Mouse (Mus musculus) layer of hippocampus, postnatal 25 days (tissue): ENCODE measurements around the gene Mettl1. TPM values are rescaled to one million over a fixed set of nuclear protein-coding genes. Genes with fewer than 3 reads are reported as not detected.
"Not testable (repeated sequence)": the region's sequence is repeated elsewhere in the genome, so short reads cannot be mapped to it uniquely, and the experiment has no call there.

Experiments used
- DNase-seq, 2 experiments: peaks; one replicate each; pipeline ENCODE4 v3.0.0; 2022; ENCODE audit warnings: mixed read lengths in 2 of 2, low spot score in 1 of 2; ENCODE audit errors: extremely low spot score in 1 of 2
- total RNA-seq, 2 experiments: library from RNA; stranded (reverse); gene quantifications; 2 replicates each; pipeline ENCODE4 v1.2.3; 2021

Mettl1 gene
- total RNA-seq, 2 experiments from 2014 or later = 8.5 to 12.1 TPM

DNA sequence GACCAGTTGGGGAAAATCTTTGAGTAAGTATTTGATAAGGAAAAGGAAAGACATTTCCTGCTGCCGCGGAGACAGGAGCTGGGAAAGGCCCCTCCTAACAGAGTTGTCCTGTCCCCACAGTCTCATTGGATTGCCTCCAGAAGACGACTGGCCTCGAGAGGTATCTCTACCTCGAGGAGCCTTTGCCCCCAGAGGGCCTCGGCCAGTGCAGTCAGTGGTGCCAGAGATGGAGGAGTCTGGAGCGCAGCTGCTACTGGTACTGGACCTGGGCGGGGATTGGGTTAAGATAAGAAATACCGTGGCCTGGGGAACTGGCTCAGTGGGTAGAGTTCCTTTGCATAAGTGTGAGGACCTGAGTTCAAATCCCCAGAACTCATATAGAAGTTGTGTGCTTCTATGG lies 24.8 kb downstream of the Mettl1 start:
- no peak for DNase-seq

- DNase-seq = no peak
These were observed 25.4 kb downstream of the Mettl1 start for GRCm38 (mm10) chr10:127066519-127067018.

DNA sequence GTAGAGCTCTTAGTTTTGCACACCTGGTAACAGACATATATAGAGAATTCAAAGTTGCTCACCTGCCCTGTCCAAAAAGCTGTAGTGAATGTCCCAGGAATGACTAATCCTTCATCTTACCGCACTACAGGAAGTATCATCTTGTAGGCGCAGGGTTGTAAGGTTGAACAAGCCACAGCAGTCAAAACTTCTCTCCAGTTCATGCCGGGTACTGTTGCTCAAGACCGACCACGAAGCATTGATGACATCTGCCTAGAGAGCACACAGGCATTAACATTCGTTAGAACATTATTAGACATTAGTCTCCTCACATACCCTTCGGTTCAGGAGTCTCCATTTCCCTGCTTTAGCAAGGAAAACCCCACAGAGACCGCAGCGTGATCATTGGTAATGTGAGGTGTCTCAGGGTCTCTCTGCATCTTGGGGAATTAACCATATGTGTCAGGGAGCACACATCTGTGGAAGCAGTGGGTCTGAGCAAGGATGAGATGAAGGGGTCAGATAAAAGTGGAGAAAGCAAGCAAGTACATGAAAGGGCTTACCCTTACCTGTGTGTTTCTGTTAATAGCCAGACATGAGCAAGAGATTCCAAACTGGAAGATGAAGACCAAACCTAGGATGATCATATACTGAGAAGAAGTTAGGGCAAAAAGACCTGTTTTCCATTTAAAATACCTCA lies 27.3 kb downstream of the Mettl1 start:
- no peak for DNase-seq

- no peak for DNase-seq
These were observed 28.3 kb downstream of the Mettl1 start for GRCm38 (mm10) chr10:127069281-127070189.

- peak; percentile 74 to 77 for DNase-seq
These were observed 29.2 kb downstream of the Mettl1 start, which contains the start of gene Tspan31 for GRCm38 (mm10) chr10:127070190-127071121. Gene Tspan31, minus strand, starts transcription at chr10:127070264.

DNA sequence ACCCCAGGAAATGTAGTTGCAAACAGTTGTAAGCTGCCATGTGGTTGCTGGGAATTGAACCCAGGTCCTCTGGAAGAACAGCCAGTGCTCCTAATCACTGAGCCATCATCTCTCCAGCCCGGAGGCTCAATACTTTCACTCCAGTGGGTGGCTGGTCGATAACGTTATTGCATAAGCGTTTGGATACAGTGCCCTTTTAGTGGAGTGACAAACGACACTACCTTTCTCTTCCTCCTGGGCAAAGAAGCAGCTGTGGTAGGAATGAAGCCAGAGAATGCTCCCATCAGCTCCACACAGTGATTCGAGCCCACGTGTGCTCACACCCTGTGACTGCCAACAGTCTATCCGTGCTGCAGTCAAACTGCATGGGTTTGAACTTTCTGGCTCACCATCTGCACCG lies 30.0 kb downstream of the Mettl1 start:
- no peak for DNase-seq

- not testable (repeated sequence) for DNase-seq
These were observed 31.1 kb downstream of the Mettl1 start for GRCm38 (mm10) chr10:127072270-127072669.

DNA sequence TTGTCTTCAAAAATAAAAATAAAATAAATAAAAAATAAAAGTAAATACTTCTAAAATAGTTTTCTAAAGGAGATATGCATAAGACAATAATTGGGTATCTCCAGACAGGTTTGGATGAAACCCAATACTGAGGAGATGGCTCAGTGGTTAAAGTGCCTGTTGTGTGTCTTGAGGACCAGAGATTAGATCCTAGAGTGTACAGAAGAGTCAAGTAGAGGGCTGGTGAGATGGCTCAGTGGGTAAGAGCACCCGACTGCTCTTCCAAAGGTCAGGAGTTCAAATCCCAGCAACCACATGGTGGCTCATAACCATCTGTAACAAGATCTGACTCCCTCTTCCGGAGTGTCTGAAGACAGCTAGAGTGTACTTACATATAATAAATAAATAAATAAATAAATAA lies 31.8 kb downstream of the Mettl1 start:
- DNase-seq = not testable (repeated sequence)

DNA sequence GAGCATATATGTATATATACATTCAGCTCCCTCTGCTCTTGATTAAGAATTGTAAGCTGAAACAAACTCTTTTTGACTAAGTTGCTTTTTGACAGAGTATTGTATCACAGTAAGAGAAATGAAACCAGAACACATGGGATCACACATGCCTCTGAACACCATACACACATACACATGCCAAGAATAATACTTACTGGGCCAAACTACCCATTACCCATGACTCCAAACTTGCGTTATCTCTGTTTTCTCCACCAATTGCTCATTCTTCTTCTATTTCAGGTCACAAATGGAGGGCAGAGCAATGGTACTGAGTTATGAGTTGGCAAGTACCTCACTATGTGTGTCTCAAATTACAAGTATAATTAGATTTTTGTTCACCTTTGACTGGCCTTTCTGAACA lies 32.8 kb downstream of the Mettl1 start:
- DNase-seq = no peak

- DNase-seq = no peak
These were observed 33.9 kb downstream of the Mettl1 start, which contains the start of gene Agap2 for GRCm38 (mm10) chr10:127075080-127075479. Gene Agap2, plus strand, starts transcription at chr10:127075284.

- DNase-seq = no peak
These were observed 34.4 kb downstream of the Mettl1 start for GRCm38 (mm10) chr10:127075651-127076050.

DNA sequence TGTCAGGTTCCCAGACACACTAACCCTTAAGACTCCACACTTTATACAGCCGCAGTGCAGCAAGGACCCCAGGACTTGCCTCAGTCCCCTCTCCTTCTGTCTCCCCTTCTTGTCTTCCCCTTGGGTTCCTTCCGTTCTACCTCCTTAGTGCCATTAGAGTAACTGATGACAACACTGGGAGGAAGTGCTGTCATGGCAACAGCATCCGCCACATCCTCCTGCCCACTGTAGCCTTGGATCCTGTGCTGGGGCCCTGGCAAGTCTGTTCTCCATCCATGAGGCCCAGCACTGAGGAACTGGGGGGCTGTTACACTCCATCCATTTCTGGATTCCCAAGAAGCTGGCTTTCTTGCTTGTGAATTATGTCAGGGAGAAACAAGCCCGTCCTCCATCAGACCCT lies 34.9 kb downstream of the Mettl1 start:
- DNase-seq = no peak

DNA sequence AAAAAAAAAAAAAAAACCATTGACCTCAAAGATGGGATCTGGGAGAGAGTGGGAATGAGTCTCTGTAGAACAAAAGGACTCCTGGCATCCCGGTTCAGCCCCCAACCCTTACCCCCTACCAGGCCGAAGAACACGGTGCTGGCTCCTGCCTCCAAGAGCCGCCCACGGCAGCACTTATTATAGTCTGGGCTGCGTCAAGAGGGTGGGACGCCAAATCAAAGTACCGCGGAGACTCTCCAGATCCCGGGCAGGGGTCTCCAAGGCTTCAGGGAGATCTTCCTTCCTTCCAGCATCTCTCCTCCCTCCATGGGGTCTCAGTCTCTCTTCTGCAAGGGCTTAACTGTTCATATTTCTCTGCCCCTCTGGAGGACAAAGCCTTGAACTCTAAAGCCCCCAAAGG lies 36.3 kb downstream of the Mettl1 start:
- DNase-seq = no peak

DNA sequence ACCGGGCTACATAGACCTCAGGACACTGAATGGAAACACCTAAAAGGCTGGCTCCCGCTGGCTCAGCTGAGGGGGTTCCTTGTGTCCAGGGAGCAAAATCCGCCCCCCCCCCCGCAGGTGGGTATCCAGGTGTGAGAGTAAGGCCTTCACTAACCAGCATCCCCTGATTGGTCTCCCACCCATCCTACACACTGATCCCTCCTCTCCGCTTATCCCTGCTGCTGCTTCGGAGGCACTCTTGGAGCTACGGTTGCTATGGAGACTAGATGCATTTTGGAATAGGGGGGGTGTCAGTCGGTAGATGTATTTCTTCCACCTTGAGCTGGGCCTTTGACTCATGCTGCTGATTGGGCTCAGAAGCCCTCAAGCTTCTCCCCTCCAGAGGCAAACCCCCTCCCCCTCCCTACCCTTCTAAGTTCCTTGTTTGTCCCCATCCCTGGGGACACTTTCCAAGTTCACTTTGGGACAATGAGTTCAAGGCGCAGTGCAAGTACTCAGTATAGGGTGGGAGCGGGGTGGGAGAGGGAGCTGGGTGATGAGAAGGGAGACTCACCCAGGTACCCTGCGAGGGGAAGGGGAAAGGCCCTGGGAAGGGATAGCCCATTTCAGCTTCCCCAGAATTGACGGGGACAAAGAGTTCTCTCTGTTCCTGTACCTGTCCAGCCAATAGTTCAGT lies 36.9 kb downstream of the Mettl1 start:
- no peak for DNase-seq

- DNase-seq = peak; percentile 51 to 81
These were observed 37.7 kb downstream of the Mettl1 start for GRCm38 (mm10) chr10:127078677-127079575.

- peak; percentile 44 to 45 for DNase-seq
These were observed 38.6 kb downstream of the Mettl1 start for GRCm38 (mm10) chr10:127079665-127080391.

- DNase-seq = peak; percentile 55 to 57
These were observed 39.9 kb downstream of the Mettl1 start for GRCm38 (mm10) chr10:127080901-127081780.
